In genomic region chr6:4514671-4515070, GRCm38 (mm10) we compare ENCODE assay signal across 20 mouse cellular contexts. TPM values are rescaled to one million over a fixed set of nuclear protein-coding genes. Genes with fewer than 3 reads are reported as not detected.
DNase-seq lines count a peak whose midpoint lies in the region; ATAC-seq and TF ChIP-seq lines count a peak whose summit lies in the region.
"Had no signal": no experiment of that assay in that cellular context is flagged by ENCODE, and none has a peak within 500 bp of the region (broad histone marks: within the 10 kb centered on the region; RNA-seq: fewer than 3 reads in every experiment).

No protein-coding gene starts in this region.

- H3K9me3 ChIP-seq in intestine, embryonic 16.5 days (ENCODE audit: control insufficient read depth, low read length), result no peaks in the 10 kb centered on the region
- no peaks in the 10 kb centered on the region for H3K9me3 ChIP-seq in intestine, embryonic 15.5 days
- H3K9me3 ChIP-seq in intestine, postnatal 0 days (ENCODE audit: control insufficient read depth), result no peaks in the 10 kb centered on the region
- no peaks in the 10 kb centered on the region for H3K9me3 ChIP-seq in stomach, postnatal 0 days (ENCODE audit: control insufficient read depth, low read length)
- H3K9me3 ChIP-seq: embryonic facial prominence, embryonic 13.5 days; embryonic facial prominence, embryonic 15.5 days; forebrain, embryonic 13.5 days; forebrain, embryonic 15.5 days had no signal

- peak; percentile 70; the same call in 1 of the 2 replicates for ATAC-seq in intestine, embryonic 16.5 days
- ATAC-seq in intestine, embryonic 15.5 days, result no peak
- peak; percentile 71; the same call in 1 of the 2 replicates for ATAC-seq in intestine, postnatal 0 days
- no peak for ATAC-seq in stomach, postnatal 0 days (ENCODE audit: low FRiP score, low TSS enrichment)
- ATAC-seq: forebrain, embryonic 13.5 days; forebrain, embryonic 15.5 days; forebrain, postnatal 0 days had no signal

- no peak for TF ChIP-seq EP300 in stomach, postnatal 0 days (optimal IDR thresholded peaks at IDR 0.05)

- TF ChIP-seq CTCF in embryonic fibroblast, embryonic 13.5 days (IDR thresholded peaks at IDR 0.05; ENCODE audit: borderline replicate concordance, insufficient read depth, low read length), result no peak
- no peak for TF ChIP-seq CTCF in intestine, postnatal 0 days (IDR thresholded peaks at IDR 0.05; ENCODE audit: low read depth)
- no peak for TF ChIP-seq CTCF in stomach, postnatal 0 days (IDR thresholded peaks at IDR 0.05; ENCODE audit: low read depth)

- H3K4me1 ChIP-seq in intestine, embryonic 16.5 days (ENCODE audit: control insufficient read depth, insufficient read depth, low read length), result no peaks in the 10 kb centered on the region
- no peaks in the 10 kb centered on the region for H3K4me1 ChIP-seq in intestine, embryonic 15.5 days (replicated peaks)
- peaks cover 10% of the 10 kb centered on the region for H3K4me1 ChIP-seq in embryonic fibroblast, embryonic 13.5 days (ENCODE audit: control insufficient read depth, insufficient read depth, low read length)
- no peaks in the 10 kb centered on the region for H3K4me1 ChIP-seq in intestine, postnatal 0 days (replicated peaks; ENCODE audit: control insufficient read depth, insufficient read depth, low read length)
- H3K4me1 ChIP-seq in stomach, postnatal 0 days (replicated peaks; ENCODE audit: control insufficient read depth, insufficient read depth), result no peaks in the 10 kb centered on the region
- H3K4me1 ChIP-seq: forebrain, embryonic 13.5 days; forebrain, embryonic 15.5 days had no signal

- no peak overlapping the region for H3K4me3 ChIP-seq in intestine, embryonic 16.5 days (ENCODE audit: low read length)
- H3K4me3 ChIP-seq in intestine, embryonic 15.5 days (replicated peaks), result no peak overlapping the region
- H3K4me3 ChIP-seq in embryonic fibroblast, embryonic 13.5 days (ENCODE audit: insufficient read depth, low read length), result no peak overlapping the region
- H3K4me3 ChIP-seq in intestine, postnatal 0 days (ENCODE audit: low read depth, low read length), result no peak overlapping the region
- no peak overlapping the region for H3K4me3 ChIP-seq in stomach, postnatal 0 days (ENCODE audit: low read depth, low read length)
- H3K4me3 ChIP-seq: embryonic facial prominence, embryonic 13.5 days; embryonic facial prominence, embryonic 15.5 days; forebrain, embryonic 13.5 days; forebrain, embryonic 15.5 days had no signal

- no peak for DNase-seq in stomach, postnatal 0 days (ENCODE audit: low spot score)
- DNase-seq: adrenal gland, adult 2 months; adrenal gland, postnatal 10 days; adrenal gland, postnatal 25 days; cerebellum, adult 11 months; cerebellum, adult 18-20 months; cerebellum, adult 8-10 months; cerebellum, adult 9-11 months; cerebellum, postnatal 14 days; cerebellum, postnatal 36 days; embryo, embryonic 11 days; forebrain, postnatal 0 days had no signal

- H3K36me3 ChIP-seq in intestine, embryonic 16.5 days (ENCODE audit: control insufficient read depth, insufficient read depth, low read length), result peaks cover under 1% of the 10 kb centered on the region; the same call in 1 of the 2 replicates
- peaks cover 3% of the 10 kb centered on the region; the same call in 1 of the 2 replicates for H3K36me3 ChIP-seq in intestine, embryonic 15.5 days
- H3K36me3 ChIP-seq in intestine, postnatal 0 days (ENCODE audit: control insufficient read depth, insufficient read depth), result peaks cover 12% of the 10 kb centered on the region; the same call in 1 of the 2 replicates
- peaks cover 6% of the 10 kb centered on the region; the same call in 1 of the 2 replicates for H3K36me3 ChIP-seq in stomach, postnatal 0 days (ENCODE audit: control insufficient read depth, insufficient read depth, low read length)
- H3K36me3 ChIP-seq: forebrain, embryonic 15.5 days had no signal

- H3K27ac ChIP-seq in intestine, embryonic 16.5 days (ENCODE audit: low read length), result no peak overlapping the region
- no peak overlapping the region for H3K27ac ChIP-seq in intestine, embryonic 15.5 days
- peak overlapping the region; percentile 41 for H3K27ac ChIP-seq in embryonic fibroblast, embryonic 13.5 days (ENCODE audit: insufficient read depth, low read length)
- no peak overlapping the region for H3K27ac ChIP-seq in intestine, postnatal 0 days (ENCODE audit: low read depth, low read length)
- H3K27ac ChIP-seq in stomach, postnatal 0 days (replicated peaks), result no peak overlapping the region
- H3K27ac ChIP-seq: embryonic facial prominence, embryonic 13.5 days; embryonic facial prominence, embryonic 15.5 days; forebrain, embryonic 13.5 days; forebrain, embryonic 15.5 days had no signal

- WGBS in intestine, embryonic 16.5 days, result 75% methylated on average over 2 of the region's 2 CpGs
- WGBS in intestine, embryonic 15.5 days, result 69% methylated on average over 2 of the region's 2 CpGs
- WGBS in intestine, postnatal 0 days, result 49% methylated on average over 2 of the region's 2 CpGs
- WGBS in stomach, postnatal 0 days, result 87% methylated on average over 2 of the region's 2 CpGs

- H3K27me3 ChIP-seq in intestine, embryonic 16.5 days (replicated peaks; ENCODE audit: control insufficient read depth, insufficient read depth, low read length), result no peaks in the 10 kb centered on the region
- H3K27me3 ChIP-seq in intestine, embryonic 15.5 days (replicated peaks), result no peaks in the 10 kb centered on the region
- no peaks in the 10 kb centered on the region for H3K27me3 ChIP-seq in intestine, postnatal 0 days (replicated peaks; ENCODE audit: control insufficient read depth, insufficient read depth, low read length)
- no peaks in the 10 kb centered on the region for H3K27me3 ChIP-seq in stomach, postnatal 0 days (ENCODE audit: control insufficient read depth, insufficient read depth, low read length)
- H3K27me3 ChIP-seq: embryonic facial prominence, embryonic 13.5 days; embryonic facial prominence, embryonic 15.5 days; forebrain, embryonic 13.5 days; forebrain, embryonic 15.5 days had no signal

- H3K9ac ChIP-seq in intestine, embryonic 16.5 days (ENCODE audit: low read depth, low read length), result no peak overlapping the region
- no peak overlapping the region for H3K9ac ChIP-seq in intestine, embryonic 15.5 days
- no peak overlapping the region for H3K9ac ChIP-seq in intestine, postnatal 0 days (ENCODE audit: low read depth, low read length)
- no peak overlapping the region for H3K9ac ChIP-seq in stomach, postnatal 0 days (ENCODE audit: low read length)
- H3K9ac ChIP-seq: embryonic facial prominence, embryonic 13.5 days; embryonic facial prominence, embryonic 15.5 days; forebrain, embryonic 13.5 days; forebrain, embryonic 15.5 days; forebrain, postnatal 0 days had no signal

- TF ChIP-seq POLR2A in embryonic fibroblast, embryonic 13.5 days (IDR thresholded peaks at IDR 0.05; ENCODE audit: low read depth, low read length), result no peak

- no peak overlapping the region for H3K4me2 ChIP-seq in intestine, embryonic 16.5 days (ENCODE audit: low read depth, low read length)
- no peak overlapping the region for H3K4me2 ChIP-seq in intestine, embryonic 15.5 days (replicated peaks)
- H3K4me2 ChIP-seq in intestine, postnatal 0 days (replicated peaks; ENCODE audit: low read depth), result no peak overlapping the region
- H3K4me2 ChIP-seq in stomach, postnatal 0 days (replicated peaks; ENCODE audit: low read depth), result no peak overlapping the region
- H3K4me2 ChIP-seq: embryonic facial prominence, embryonic 13.5 days; embryonic facial prominence, embryonic 15.5 days; forebrain, embryonic 13.5 days; forebrain, embryonic 15.5 days had no signal

RNA-seq across cellular contexts. Expression of gene Col1a2, which starts 10.1 kb away (rescaled TPM):
- 449 and 476 TPM in 2 replicates for polyA plus RNA-seq in intestine, embryonic 16.5 days (2015; fragmentation: Nextera tagmentation; extraction: Ambion mirVana)
- polyA plus RNA-seq in intestine, embryonic 15.5 days (2015; fragmentation: Nextera tagmentation; extraction: Ambion mirVana), result 472 and 528 TPM in 2 replicates
- polyA plus RNA-seq in embryonic fibroblast, embryonic 13.5 days (2011; ENCODE audit: insufficient read length, low read depth, missing spikeins), result 3,465 and 4,838 TPM in 2 replicates
- 193 and 200 TPM in 2 replicates for polyA plus RNA-seq in intestine, postnatal 0 days (2015; fragmentation: Nextera tagmentation; extraction: Ambion mirVana)
- polyA plus RNA-seq in stomach, postnatal 0 days (2015; fragmentation: Nextera tagmentation; extraction: Ambion mirVana), result 488 and 504 TPM in 2 replicates

Comparison
In these comparisons a context has a peak if more than half of its experiments do, and no peak if none do; other contexts are left out.
1. ATAC-seq: peak in intestine, embryonic 16.5 days (single experiment) and intestine, postnatal 0 days (single experiment); none in intestine, embryonic 15.5 days (single experiment) and stomach, postnatal 0 days (single experiment).